Mouse (Mus musculus): ENCODE data around the gene Tm9sf2.

- no peak for TF ChIP-seq CTCF (IDR thresholded peaks at IDR 0.05)
- no peak for TF ChIP-seq EP300 (IDR thresholded peaks at IDR 0.05)
Measured at GRCm38 (mm10) chr14:122137234-122137633, 30.4 kb downstream of the Tm9sf2 start.
